Mouse (Mus musculus) kidney, adult 2 months (tissue): ENCODE results near the gene Odf3l1.

Experiments used
- CTCF ChIP-seq: fragments of 200-500 bp; conservative IDR thresholded peaks from 2 replicates; pipeline ENCODE4 v1.5.1; 2011; ENCODE audit warnings: low read depth, mild to moderate bottlenecking, control low read depth, low read length, moderate library complexity, mixed read lengths; ENCODE audit not compliant: insufficient read depth, insufficient read length
- POLR2A ChIP-seq: fragments of 200-500 bp; IDR thresholded peaks from one replicate; pipeline ENCODE4 v1.6.1; 2011; ENCODE audit warnings: low read depth, low read length, control low read depth

GRCm38 (mm10) chr9:56850905-56851252, 13.6 kb downstream of the Odf3l1 start:
- TF ChIP-seq CTCF (no peak), POLR2A (no peak)
